Mouse (Mus musculus) hindbrain, postnatal 0 days (tissue): Measurements from ENCODE around the gene Entpd2. TPM values are rescaled to one million over a fixed set of nuclear protein-coding genes. Genes with fewer than 3 reads are reported as not detected.

Source experiments
- ATAC-seq: fragments of 200-750 bp; cut with Nextera tagmentation; 2 replicates; pipeline ENCODE4 v1.8.0; 2017; ENCODE audit warnings: mild to moderate bottlenecking, moderate TSS enrichment, moderate library complexity
- DNase-seq: peaks from one replicate; pipeline ENCODE4 v3.0.0-alpha.2; 2015; ENCODE audit warnings: low spot score
- H3K27ac ChIP-seq: fragments of 300-500 bp; sonication (generic); 2 replicates; pipeline ENCODE4 v1.5.1; 2014; ENCODE audit warnings: mild to moderate bottlenecking
- H3K27me3 ChIP-seq: fragments of 300-500 bp; sonication (generic); 2 replicates; pipeline ENCODE4 v1.6.1; 2014; ENCODE audit warnings: low read length, mixed read lengths; ENCODE audit not compliant: insufficient read depth
- H3K36me3 ChIP-seq: fragments of 300-500 bp; sonication (generic); 2 replicates; pipeline ENCODE4 v1.6.1; 2014; ENCODE audit warnings: low read length, mixed read lengths; ENCODE audit not compliant: insufficient read depth
- H3K4me1 ChIP-seq: fragments of 300-500 bp; sonication (generic); 2 replicates; pipeline ENCODE4 v1.6.1; 2014; ENCODE audit warnings: antibody characterized with exemption, low read length, mixed read lengths; ENCODE audit not compliant: insufficient read depth
- H3K4me2 ChIP-seq: fragments of 300-500 bp; sonication (generic); 2 replicates; pipeline ENCODE4 v1.6.1; 2014; ENCODE audit warnings: low read depth, mild to moderate bottlenecking, low read length, moderate library complexity, mixed read lengths
- H3K4me3 ChIP-seq: fragments of 300-500 bp; sonication (generic); 2 replicates; pipeline ENCODE4 v1.5.1; 2014; ENCODE audit warnings: low read length
- H3K9ac ChIP-seq: fragments of 300-500 bp; sonication (generic); replicated peaks from 2 replicates; pipeline ENCODE4 v1.6.1; 2014; ENCODE audit warnings: mild to moderate bottlenecking, low read length, moderate library complexity, mixed read lengths
- H3K9me3 ChIP-seq: fragments of 300-500 bp; sonication (generic); 2 replicates; pipeline ENCODE4 v1.6.1; 2016; ENCODE audit warnings: low read length, mixed read lengths
- CTCF ChIP-seq: IDR thresholded peaks from 2 replicates; pipeline ENCODE4 v1.5.1; 2016; ENCODE audit warnings: antibody characterized with exemption, control low read depth, low read depth
- WGBS: fragments of 180-500 bp; shearing (Covaris S2); extraction: QIAGEN DNeasy Blood & Tissue Kit; methylation state at CpG from one replicate; pipeline ENCODE4 v1.1.7; 2014; 5-methylcytosine and 5-hydroxymethylcytosine counted together
- polyA plus RNA-seq: library from polyadenylated mRNA; unstranded; fragments of >200 nt; fragmentation: Nextera tagmentation; extraction: Ambion mirVana; gene quantifications from 2 replicates; pipeline ENCODE4 v1.2.1, GENCODE M21; 2015
- total RNA-seq: library from RNA; depleted of rRNA; stranded (reverse); fragments of >200 nt; gene quantifications from 2 replicates; pipeline ENCODE4 v1.2.3, GENCODE M21; 2014

Gene Entpd2
- total and polyA plus RNA-seq, 2 experiments from 2014 or later: 10.8 to 12.9 TPM

- no peak overlapping the region for H3K4me2 ChIP-seq
- no peak for TF ChIP-seq CTCF
- H3K36me3 ChIP-seq: no peaks in the 10 kb centered on the region
- ATAC-seq (no peak), DNase-seq (peak; percentile 43)
- H3K27me3 ChIP-seq: no peaks in the 10 kb centered on the region
- H3K27ac ChIP-seq: no peak overlapping the region
- 61% methylated on average over 5 of the region's 5 CpGs for WGBS
- no peak overlapping the region for H3K9ac ChIP-seq
- no peak overlapping the region for H3K4me3 ChIP-seq
- H3K4me1 ChIP-seq: peaks cover 8% of the 10 kb centered on the region; the same call in 1 of the 2 replicates
- no peaks in the 10 kb centered on the region for H3K9me3 ChIP-seq
Observed at GRCm38 (mm10) chr2:25391266-25391665, 4.4 kb upstream of the Entpd2 start.

GRCm38 (mm10) chr2:25394281-25395221, 1.1 kb upstream of the Entpd2 start:
- WGBS: 21% methylated on average over 3 of the region's 3 CpGs

GRCm38 (mm10) chr2:25396597-25396983, 916 bp downstream of the Entpd2 start:
- peak; percentile 43 for DNase-seq
- Histone ChIP-seq H3K9me3 (no peaks in the 10 kb centered on the region), H3K9ac (no peak overlapping the region), H3K4me1 (peaks cover 21% of the 10 kb centered on the region; the same call in 1 of the 2 replicates), H3K27ac (peak overlapping the region; percentile 58; the same call in 1 of the 2 replicates), H3K4me3 (no peak overlapping the region), H3K27me3 (peaks cover 23% of the 10 kb centered on the region), H3K36me3 (no peaks in the 10 kb centered on the region), H3K4me2 (peak overlapping the region; percentile 68)
- TF ChIP-seq CTCF: no peak
- no peak for ATAC-seq
- WGBS: 37% methylated on average over 3 of the region's 3 CpGs

More at GRCm38 (mm10) chr2:25394281-25395221, 1.1 kb upstream of the Entpd2 start:
- ATAC-seq: peak; percentile 90
- no peak; the same call in 1 of the 2 replicates for TF ChIP-seq CTCF
- Histone ChIP-seq H3K4me1 (peaks cover 13% of the 10 kb centered on the region; the same call in 1 of the 2 replicates), H3K4me2 (no peak overlapping the region), H3K27ac (peak overlapping the region; percentile 58), H3K27me3 (peaks cover 18% of the 10 kb centered on the region), H3K9ac (no peak overlapping the region), H3K9me3 (no peaks in the 10 kb centered on the region), H3K4me3 (no peak overlapping the region), H3K36me3 (no peaks in the 10 kb centered on the region)
- peak; percentile 81 for DNase-seq

GRCm38 (mm10) chr2:25397010-25397409, 1.3 kb downstream of the Entpd2 start:
- no peak for ATAC-seq
- WGBS: 60% methylated on average over 1 of the region's 1 CpGs
- Histone ChIP-seq H3K27me3 (peaks cover 23% of the 10 kb centered on the region), H3K4me2 (no peak overlapping the region), H3K4me1 (peaks cover 21% of the 10 kb centered on the region; the same call in 1 of the 2 replicates), H3K4me3 (no peak overlapping the region), H3K36me3 (no peaks in the 10 kb centered on the region), H3K27ac (peak overlapping the region; percentile 58; the same call in 1 of the 2 replicates), H3K9me3 (no peaks in the 10 kb centered on the region), H3K9ac (no peak overlapping the region)
- no peak for DNase-seq
- no peak for TF ChIP-seq CTCF

GRCm38 (mm10) chr2:25398065-25398464, 2.4 kb downstream of the Entpd2 start:
- 97% methylated on average over 7 of the region's 7 CpGs for WGBS

GRCm38 (mm10) chr2:25399051-25399450, 3.4 kb downstream of the Entpd2 start, which contains the start of gene Npdc1:
Npdc1 (plus strand) TSS chr2:25399351.
- peaks cover 27% of the 10 kb centered on the region; the same call in 1 of the 2 replicates for H3K4me1 ChIP-seq
- H3K9me3 ChIP-seq: no peaks in the 10 kb centered on the region
- no peak for TF ChIP-seq CTCF
- no peak within 1 kb of the TSS; the same call in 1 of the 2 replicates for H3K4me3 ChIP-seq
- H3K27me3 ChIP-seq: peaks cover 23% of the 10 kb centered on the region
- no peak for ATAC-seq
- no peak within 1 kb of the TSS for H3K9ac ChIP-seq
- H3K36me3 ChIP-seq: no peaks in the 10 kb centered on the region
- 70% methylated on average over 8 of the region's 8 CpGs for WGBS
- H3K27ac ChIP-seq: no peak within 1 kb of the TSS
- H3K4me2 ChIP-seq: peak within 1 kb of the TSS; percentile 58
- no peak for DNase-seq

More at GRCm38 (mm10) chr2:25398065-25398464, 2.4 kb downstream of the Entpd2 start:
- Histone ChIP-seq H3K36me3 (no peaks in the 10 kb centered on the region), H3K9me3 (no peaks in the 10 kb centered on the region), H3K9ac (no peak overlapping the region), H3K27ac (no peak overlapping the region), H3K4me1 (peaks cover 25% of the 10 kb centered on the region; the same call in 1 of the 2 replicates), H3K4me3 (no peak overlapping the region), H3K4me2 (no peak overlapping the region), H3K27me3 (peaks cover 23% of the 10 kb centered on the region)
- ATAC-seq: no peak
- no peak for DNase-seq
- TF ChIP-seq CTCF: no peak
